Mouse (Mus musculus): Measurements from ENCODE around the gene Prl7b1.

Prl7b1 gene

DNA sequence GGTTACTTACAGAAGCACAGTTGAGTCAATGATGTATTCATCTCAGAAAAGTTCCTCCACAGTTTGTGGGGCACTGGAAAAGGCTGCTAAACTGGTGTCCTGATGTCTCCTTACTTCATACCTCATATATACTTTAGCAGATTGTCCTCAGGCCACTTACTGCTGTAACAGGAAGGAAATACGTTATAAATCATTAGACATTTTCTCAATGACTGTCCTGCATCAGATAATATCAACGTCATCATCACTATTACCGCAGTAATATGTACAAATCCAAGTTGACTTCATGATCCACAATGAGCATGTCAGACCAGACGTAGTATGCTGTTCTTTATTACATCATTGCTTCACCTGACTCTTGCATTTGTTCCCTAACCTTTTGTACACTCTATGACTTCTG, at the start of gene Prl7b1:
Gene Prl7b1, minus strand, starts transcription at position 101 of the 400 bp plus-strand sequence.
- DNase-seq (ENCODE audit: low read depth, low spot score), result no peak

GRCm38 (mm10) chr13:27642393-27642792, 32.0 kb upstream of the Prl7b1 start, which contains the start of gene Prl7a1:
Gene Prl7a1, minus strand, starts transcription at chr13:27642493.
- DNase-seq (ENCODE audit: low read depth, low spot score), result no peak

GRCm38 (mm10) chr13:27582071-27582470, 28.3 kb downstream of the Prl7b1 start, which contains the start of gene Prl8a1:
Gene Prl8a1, minus strand, starts transcription at chr13:27582171.
- no peak for DNase-seq (ENCODE audit: low read depth, low spot score)

- no peak for DNase-seq (ENCODE audit: low read depth, low spot score)
Measured at GRCm38 (mm10) chr13:27564506-27564905, 45.9 kb downstream of the Prl7b1 start, which contains the start of gene Prl8a9. Gene Prl8a9, minus strand, starts transcription at chr13:27564606.

- DNase-seq (ENCODE audit: low read depth, low spot score), result no peak
Measured at GRCm38 (mm10) chr13:27553336-27553735, 57.0 kb downstream of the Prl7b1 start.

Measured in mesoderm, embryonic 11.5 days (tissue).